Mouse (Mus musculus) layer of hippocampus, postnatal 10 days (tissue): ENCODE measurements at regions not wholly inside any gene's neighbourhood (a gene's known extent, or its start where the extent isn't known, plus 50 kb on each side); places are given as distances from the start of the nearest gene placed in this dataset.

Experiments
- DNase-seq, 2 experiments: peaks; one replicate each; pipeline ENCODE4 v3.0.0; 2021; ENCODE audit warnings: low spot score in 2 of 2

GRCm38 (mm10) chr5:41994307-41994706, 73.5 kb upstream of the Gm16223 start:
- no peak for DNase-seq

- no peak for DNase-seq
Measured at GRCm38 (mm10) chr5:41983556-41983955, 84.2 kb upstream of the Gm16223 start.

GRCm38 (mm10) chr5:41975535-41975934, 92.2 kb upstream of the Gm16223 start:
- DNase-seq = no peak

GRCm38 (mm10) chr5:41971201-41971600, 96.6 kb upstream of the Gm16223 start:
- DNase-seq = no peak

GRCm38 (mm10) chr5:41966958-41967357, 100.8 kb upstream of the Gm16223 start:
- peak; percentile 19 to 21 for DNase-seq

GRCm38 (mm10) chr5:41947114-41947640, 103.1 kb upstream of the Bod1l start:
- peak; percentile 38 to 53 for DNase-seq

GRCm38 (mm10) chr5:41943399-41943798, 99.3 kb upstream of the Bod1l start:
- no peak for DNase-seq

- DNase-seq = peak; percentile 11 to 18
Measured at GRCm38 (mm10) chr5:41942131-41942530, 98.0 kb upstream of the Bod1l start.

- no peak for DNase-seq
Measured at GRCm38 (mm10) chr5:41941216-41941615, 97.1 kb upstream of the Bod1l start.

GRCm38 (mm10) chr5:41939736-41940135, 95.6 kb upstream of the Bod1l start:
- no peak for DNase-seq

- peak; percentile 28 to 52 for DNase-seq
Measured at GRCm38 (mm10) chr5:41910053-41910452, 65.9 kb upstream of the Bod1l start.

- no peak for DNase-seq
Measured at GRCm38 (mm10) chr5:41907749-41908148, 63.6 kb upstream of the Bod1l start.

- DNase-seq = no peak
Measured at GRCm38 (mm10) chr5:41904512-41904911, 60.4 kb upstream of the Bod1l start.

GRCm38 (mm10) chr5:41899237-41899636, 55.1 kb upstream of the Bod1l start:
- DNase-seq = no peak

GRCm38 (mm10) chr5:41898748-41899147, 54.6 kb upstream of the Bod1l start:
- DNase-seq = no peak
